Mouse (Mus musculus) 416B (cell line): ENCODE results near the gene Esr1.

ENCODE experiments used
- DNase-seq: peaks from one replicate; pipeline ENCODE4 v3.0.0; 2011; ENCODE audit warnings: low read depth

The Esr1 gene

GRCm38 (mm10) chr10:4694336-4694865 lies 83.0 kb downstream of the Esr1 start:
- no peak for DNase-seq

- DNase-seq = no peak
Observed at GRCm38 (mm10) chr10:4709915-4710314, 98.5 kb downstream of the Esr1 start.

DNA sequence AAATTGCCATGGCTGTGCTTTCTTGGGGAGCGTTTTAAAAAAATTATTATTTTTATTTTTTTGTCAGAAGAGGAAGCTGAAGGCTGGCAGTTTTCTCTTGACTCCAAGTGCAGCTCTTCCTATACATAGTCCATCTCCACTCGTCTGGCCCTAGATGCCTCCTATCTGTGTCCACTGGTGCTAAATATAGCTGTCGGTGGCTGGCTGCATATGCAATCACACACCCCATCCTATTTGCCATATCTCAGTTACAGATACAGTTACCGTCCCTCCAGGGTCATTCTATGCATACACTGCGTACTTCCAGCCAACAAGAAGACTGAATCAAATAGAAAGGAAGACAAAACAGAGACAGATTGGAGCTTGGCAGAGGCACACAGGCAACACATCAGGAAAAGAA lies 100.0 kb downstream of the Esr1 start:
- no peak for DNase-seq

DNA sequence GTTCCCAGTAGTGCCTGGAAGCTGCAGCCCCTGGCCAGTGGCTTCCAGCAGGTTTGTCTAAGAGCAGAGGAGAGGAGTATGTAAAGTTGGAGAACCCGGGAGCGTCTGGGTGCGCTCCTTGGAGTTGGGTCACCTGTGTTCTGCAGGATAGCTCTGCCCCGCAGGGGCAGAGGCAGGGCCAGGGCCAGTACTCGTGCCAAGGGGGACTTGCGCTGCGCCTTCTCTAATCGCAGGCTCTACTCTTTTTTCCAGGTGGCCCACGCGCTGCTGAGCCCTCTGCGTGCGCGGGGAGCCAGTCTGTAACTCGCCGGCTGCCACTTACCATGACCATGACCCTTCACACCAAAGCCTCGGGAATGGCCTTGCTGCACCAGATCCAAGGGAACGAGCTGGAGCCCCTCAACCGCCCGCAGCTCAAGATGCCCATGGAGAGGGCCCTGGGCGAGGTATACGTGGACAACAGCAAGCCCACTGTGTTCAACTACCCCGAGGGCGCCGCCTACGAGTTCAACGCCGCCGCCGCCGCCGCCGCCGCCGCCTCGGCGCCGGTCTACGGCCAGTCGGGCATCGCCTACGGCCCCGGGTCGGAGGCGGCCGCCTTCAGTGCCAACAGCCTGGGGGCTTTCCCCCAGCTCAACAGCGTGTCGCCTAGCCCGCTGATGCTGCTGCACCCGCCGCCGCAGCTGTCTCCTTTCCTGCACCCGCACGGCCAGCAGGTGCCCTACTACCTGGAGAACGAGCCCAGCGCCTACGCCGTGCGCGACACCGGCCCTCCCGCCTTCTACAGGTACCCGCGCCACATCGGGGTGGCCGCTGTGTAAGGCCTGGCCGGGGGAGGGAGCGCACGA lies 100.9 kb downstream of the Esr1 start:
- DNase-seq = no peak

DNA sequence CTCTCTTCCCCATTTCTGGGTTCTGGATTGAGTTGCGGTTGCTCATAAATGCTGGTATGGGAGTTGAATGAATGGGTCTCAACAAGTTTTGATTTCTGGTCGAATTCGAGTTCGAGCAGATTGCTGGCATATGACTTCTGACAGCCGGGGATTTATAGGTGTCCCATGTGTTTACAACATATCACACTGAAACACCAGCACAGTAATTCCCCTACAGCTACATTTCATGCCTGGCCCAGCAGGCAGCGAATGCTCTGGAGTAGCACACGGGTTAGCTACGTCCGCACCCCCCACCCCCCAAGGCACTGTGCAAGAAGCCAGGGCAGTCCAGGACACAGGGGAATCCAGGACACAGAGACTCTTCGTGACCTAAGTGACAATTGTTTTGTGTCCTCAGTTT lies 102.0 kb downstream of the Esr1 start:
- DNase-seq = no peak

- peak; percentile 37 for DNase-seq
Observed at GRCm38 (mm10) chr10:4724851-4725250, 113.5 kb downstream of the Esr1 start.

DNA sequence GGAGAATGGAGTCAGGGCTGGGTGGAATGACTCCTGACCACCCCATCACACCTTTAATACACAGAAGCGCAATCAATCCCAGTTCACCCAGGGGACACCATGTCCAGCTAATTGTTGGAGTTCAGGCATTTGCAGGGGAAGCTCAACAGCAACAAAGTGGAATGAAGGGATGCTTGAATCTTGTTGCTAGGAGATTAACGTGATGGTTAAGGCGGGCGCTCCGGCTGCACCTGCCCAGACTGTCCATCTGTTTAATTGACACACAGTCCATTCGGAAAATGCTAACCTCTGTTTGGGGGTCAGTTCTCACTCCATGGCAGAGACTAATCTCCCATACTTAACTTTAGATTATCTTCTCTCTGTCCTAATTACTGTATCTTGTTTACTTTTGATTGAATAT lies 114.7 kb downstream of the Esr1 start:
- DNase-seq = no peak

DNA sequence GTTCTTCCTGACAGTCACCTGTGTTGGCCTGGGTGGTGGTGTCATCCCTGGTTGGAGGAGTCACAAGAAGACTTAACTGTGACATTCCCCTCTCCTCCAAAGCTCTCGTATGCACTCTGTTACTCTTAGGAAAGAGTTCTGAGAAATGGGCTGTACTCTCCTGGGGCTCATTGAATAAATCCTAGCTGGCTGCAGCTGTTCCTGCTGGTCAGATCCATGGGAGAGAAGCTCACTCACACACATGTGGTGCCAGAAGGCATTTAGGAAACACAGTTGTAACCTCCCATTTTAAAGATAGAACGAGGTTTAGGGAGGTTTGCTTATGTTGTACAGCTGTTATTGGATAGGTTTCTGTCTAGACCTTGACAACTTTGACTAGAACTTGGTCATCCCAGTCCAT lies 120.9 kb downstream of the Esr1 start:
- no peak for DNase-seq

DNA sequence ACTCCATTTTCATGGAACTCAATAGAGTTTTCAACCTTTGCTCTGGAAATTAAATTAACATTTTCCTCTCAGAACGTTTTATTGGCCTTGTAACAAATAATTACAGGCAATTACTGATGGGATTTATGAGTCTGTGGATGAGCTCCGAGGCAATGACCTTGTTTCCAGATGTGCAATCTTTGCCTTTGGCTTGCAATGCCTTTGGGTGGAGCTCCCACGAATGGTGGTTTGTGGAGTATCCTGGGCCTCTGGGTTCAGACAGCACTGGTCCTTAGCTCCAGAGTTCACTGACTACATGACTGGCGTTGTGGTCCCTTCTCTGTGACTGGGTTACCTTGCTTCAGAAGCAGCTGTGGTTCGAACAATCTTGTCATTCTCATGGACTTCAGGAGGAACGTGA lies 122.6 kb downstream of the Esr1 start:
- DNase-seq = no peak

DNA sequence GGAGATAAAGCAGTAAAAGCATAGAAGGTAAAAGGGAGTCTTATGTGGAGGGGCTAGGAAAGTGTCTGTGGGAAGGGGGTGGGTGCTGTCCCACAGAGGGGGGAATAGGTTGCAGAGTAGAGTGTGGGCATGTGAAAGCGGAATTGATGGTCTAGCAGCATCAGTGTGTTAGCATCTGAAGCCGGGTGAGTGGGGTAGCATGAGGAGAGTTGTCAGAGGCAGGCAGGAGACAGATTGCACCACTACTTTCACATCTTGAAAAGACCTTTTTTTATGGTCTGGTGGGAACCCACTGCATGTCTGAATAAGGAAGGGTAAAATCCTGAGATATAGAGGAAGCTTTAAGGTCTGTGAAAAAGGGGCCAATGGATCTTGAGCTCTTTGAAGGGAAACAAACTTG lies 123.5 kb downstream of the Esr1 start:
- DNase-seq = no peak

DNA sequence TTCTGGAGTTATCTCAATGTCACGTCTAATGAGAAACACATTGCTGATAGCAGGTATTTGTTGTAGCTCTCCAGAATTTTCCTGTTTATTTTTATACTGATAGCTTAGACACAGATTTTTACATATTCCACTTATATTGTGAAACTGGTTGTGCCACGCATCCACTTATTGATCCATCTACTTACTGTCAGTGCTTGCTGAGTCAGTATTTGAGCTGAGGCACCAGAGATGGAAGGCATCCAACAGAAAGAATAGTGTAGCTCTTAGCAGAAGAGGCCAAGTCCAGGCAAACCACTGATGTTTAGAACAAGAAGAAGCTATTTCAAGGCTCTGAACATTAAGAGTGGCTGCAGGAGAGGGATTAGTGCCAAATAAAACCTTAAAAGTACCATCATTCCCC lies 126.9 kb downstream of the Esr1 start:
- no peak for DNase-seq

- DNase-seq = peak; percentile 15
Observed at GRCm38 (mm10) chr10:4751091-4751490, 139.7 kb downstream of the Esr1 start.

DNA sequence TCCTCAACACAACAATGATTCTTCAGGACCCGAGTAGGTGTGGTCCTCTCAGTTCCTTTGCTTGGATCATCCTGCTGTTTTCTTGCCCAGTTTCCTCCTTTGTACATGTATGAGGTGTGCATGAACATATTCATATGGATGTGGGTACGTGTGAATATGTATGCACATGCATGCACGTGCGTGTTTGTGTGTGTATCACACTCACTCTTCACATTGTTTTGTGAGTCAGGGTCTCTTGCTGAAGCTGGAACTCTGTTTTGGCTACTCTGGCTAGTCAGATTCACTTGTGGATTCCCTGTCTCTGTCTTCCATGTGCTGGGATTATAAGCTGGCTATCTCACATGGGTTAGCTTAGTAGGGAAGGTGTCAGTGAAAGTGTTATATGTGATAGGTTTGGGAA lies 141.6 kb downstream of the Esr1 start:
- no peak for DNase-seq

DNA sequence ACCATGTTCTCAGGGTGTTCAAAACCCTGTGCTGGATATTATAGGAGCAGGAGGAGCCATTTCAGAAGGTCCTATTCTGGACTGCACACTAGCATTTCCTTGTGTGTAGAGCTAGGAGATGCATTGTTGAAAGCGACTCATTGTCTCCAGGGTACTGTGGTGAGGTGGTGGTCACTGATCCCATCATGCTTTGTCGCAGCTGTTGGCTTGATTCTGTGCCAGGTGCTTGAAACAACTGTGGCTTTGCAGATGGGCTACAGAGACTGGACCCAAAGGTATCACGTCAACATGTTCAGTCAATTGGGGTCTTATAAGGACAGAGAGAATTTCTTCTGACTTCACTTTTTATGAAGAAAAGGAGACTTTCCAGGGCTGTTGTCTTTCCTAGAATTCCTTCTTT lies 164.1 kb downstream of the Esr1 start:
- peak; percentile 53 for DNase-seq

DNA sequence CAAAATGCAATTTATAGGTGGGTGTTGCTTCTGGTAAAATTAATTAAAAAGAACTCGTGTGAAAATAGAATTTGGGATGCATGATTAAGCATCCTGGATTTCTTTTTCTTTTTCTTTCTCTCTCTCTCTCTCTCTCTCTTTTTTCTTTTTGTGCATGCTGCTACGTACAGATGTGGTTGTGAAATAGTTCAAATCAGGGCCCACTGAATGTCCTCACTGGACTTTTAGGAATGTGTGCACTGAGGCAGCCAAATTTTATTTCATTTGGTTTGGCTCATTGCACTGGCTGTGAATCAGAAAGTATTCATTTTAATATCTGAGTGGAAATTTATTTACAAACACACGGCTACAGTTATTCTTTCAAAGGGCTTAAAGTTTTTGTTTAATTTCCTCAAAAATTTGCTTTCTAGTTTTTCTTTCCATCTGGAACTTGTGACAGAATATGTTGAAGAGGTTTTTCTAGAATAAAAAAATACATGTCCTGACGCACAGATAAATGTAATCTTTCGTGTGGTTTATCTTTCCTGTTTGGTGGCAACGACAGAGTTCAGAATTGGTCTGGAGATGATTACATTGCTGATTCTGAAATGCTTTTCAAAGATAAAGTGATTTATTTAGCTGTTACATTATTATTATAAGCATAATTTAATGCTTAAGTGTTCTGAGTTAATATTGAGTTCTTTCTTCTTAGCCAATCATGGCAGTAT lies 164.8 kb downstream of the Esr1 start:
- no peak for DNase-seq

- no peak for DNase-seq
Observed at GRCm38 (mm10) chr10:4776714-4777090, 165.3 kb downstream of the Esr1 start.

DNA sequence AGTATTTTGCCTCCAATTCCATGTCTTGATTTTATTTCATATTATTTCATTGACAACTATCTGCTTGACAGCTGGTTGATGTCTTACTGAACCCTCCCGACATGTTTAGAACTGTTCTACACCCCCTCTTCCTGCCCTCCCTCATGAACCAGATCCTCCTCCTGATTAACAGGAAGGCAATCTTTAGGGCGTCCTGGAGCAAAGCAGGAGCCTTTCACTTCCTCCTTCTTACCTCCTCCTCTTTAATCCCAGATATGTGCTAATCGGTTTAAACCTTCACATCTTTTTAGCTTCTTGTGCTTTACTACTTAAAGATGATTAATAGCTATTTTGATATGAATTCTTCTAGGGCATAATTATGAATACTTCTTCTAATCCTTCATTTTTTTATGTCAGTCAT lies 166.6 kb downstream of the Esr1 start:
- no peak for DNase-seq

GRCm38 (mm10) chr10:4780926-4781325 lies 169.5 kb downstream of the Esr1 start:
- DNase-seq = no peak

- DNase-seq = peak; percentile 95
Observed at GRCm38 (mm10) chr10:4787003-4787628, 175.7 kb downstream of the Esr1 start.

GRCm38 (mm10) chr10:4798268-4798808 lies 186.9 kb downstream of the Esr1 start:
- no peak for DNase-seq

DNA sequence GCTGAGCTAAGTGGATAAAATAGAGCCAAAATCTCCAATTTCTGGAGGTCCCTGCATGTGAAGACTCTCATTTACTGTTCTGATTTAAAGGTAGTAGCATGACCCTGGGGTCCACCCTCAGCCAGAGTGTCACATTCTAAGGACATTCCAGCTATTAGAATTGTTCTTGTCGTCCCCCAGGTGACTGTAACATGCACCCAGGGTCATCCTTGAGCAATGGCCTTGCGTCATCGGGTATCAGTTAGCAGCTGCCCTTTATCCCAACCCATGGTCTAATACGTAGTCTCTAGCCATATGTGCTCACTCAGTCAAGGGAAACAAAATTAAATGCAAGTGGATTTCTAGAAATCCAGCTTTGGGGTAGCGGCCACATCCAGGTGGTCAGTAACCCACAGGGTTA lies 213.0 kb downstream of the Esr1 start:
- no peak for DNase-seq

GRCm38 (mm10) chr10:4830592-4830991 lies 219.2 kb downstream of the Esr1 start:
- no peak for DNase-seq

GRCm38 (mm10) chr10:4838099-4838498 lies 226.7 kb downstream of the Esr1 start:
- DNase-seq = no peak
